Mouse (Mus musculus) erythroblast, embryonic 14.5 days (primary cell): ENCODE measurements around the gene Hpcal1.

Experiments
- GATA1 ChIP-seq: IDR thresholded peaks from 2 replicates; pipeline ENCODE4 v1.6.1; 2012; ENCODE audit warnings: low read length, inconsistent platforms, mixed read lengths
- TAL1 ChIP-seq: IDR thresholded peaks from 3 replicates; pipeline ENCODE4 v1.6.1; 2012; ENCODE audit warnings: low read length, inconsistent platforms, mixed read lengths

DNA sequence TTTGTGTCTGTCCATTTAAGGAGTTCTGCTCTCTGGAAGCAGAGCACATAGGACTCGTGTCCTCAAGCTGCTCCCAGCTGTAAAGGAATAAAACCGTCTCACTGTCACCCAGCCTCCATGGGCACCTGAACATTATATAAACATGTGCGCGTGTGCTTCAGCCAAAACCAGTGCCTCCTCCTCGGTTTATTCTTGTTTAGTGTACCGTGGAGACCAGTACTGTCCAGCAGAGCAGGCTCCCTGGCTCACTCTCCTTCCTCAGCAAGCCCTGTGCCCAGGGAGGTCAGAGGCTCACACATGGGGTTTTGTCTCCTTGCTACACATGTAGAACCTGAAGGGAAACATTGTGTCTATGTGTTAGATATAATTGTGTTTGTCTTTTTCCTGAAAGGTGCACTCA is 27.5 kb downstream of the Hpcal1 start:
- no peak for TF ChIP-seq GATA1
- no peak for TF ChIP-seq TAL1
